In genomic region chr12:103673179-103673578, GRCm38 (mm10) we compare ENCODE assay signal across 15 mouse cellular contexts. TPM values are rescaled to one million over a fixed set of nuclear protein-coding genes. Genes with fewer than 3 reads are reported as not detected.
DNase-seq lines count a peak whose midpoint lies in the region; ATAC-seq and TF ChIP-seq lines count a peak whose summit lies in the region.
"Had no signal": no experiment of that assay in that cellular context is flagged by ENCODE, and none has a peak within 500 bp of the region (broad histone marks: within the 10 kb centered on the region; RNA-seq: fewer than 3 reads in every experiment).

No protein-coding gene starts in this region.

- H3K9ac ChIP-seq in heart, embryonic 11.5 days (ENCODE audit: low read depth, low read length): no peak overlapping the region
- H3K9ac ChIP-seq in lung, embryonic 14.5 days: no peak overlapping the region
- H3K9ac ChIP-seq: embryonic facial prominence, embryonic 13.5 days; hindbrain, embryonic 12.5 days; limb, embryonic 12.5 days; neural tube, embryonic 12.5 days had no signal

- H3K4me2 ChIP-seq in heart, embryonic 11.5 days: no peak overlapping the region
- H3K4me2 ChIP-seq in lung, embryonic 14.5 days: no peak overlapping the region
- H3K4me2 ChIP-seq: embryonic facial prominence, embryonic 13.5 days; hindbrain, embryonic 12.5 days; limb, embryonic 12.5 days; neural tube, embryonic 12.5 days had no signal

- TF ChIP-seq POLR2A in thymus, adult 2 months (IDR thresholded peaks at IDR 0.05; ENCODE audit: control insufficient read depth, extremely low read depth, insufficient read depth, low read length, poor library complexity): no peak

- H3K9me3 ChIP-seq in heart, embryonic 11.5 days (replicated peaks; ENCODE audit: control insufficient read depth, low read length): no peaks in the 10 kb centered on the region
- no peaks in the 10 kb centered on the region for H3K9me3 ChIP-seq in lung, embryonic 14.5 days (ENCODE audit: low read depth, low read length)
- H3K9me3 ChIP-seq: embryonic facial prominence, embryonic 13.5 days; hindbrain, embryonic 12.5 days; limb, embryonic 12.5 days; neural tube, embryonic 12.5 days had no signal

- 94% methylated on average over 2 of the region's 2 CpGs for WGBS in heart, embryonic 11.5 days (ENCODE audit: insufficient replicate concordance)
- 63% methylated on average over 2 of the region's 2 CpGs for WGBS in lung, embryonic 14.5 days
- 91% methylated on average over 2 of the region's 2 CpGs for WGBS in thymus, adult 2 months

- no peaks in the 10 kb centered on the region for H3K36me3 ChIP-seq in heart, embryonic 11.5 days (ENCODE audit: control insufficient read depth, insufficient read depth, low read length)
- H3K36me3 ChIP-seq in lung, embryonic 14.5 days (ENCODE audit: insufficient read depth): no peaks in the 10 kb centered on the region
- H3K36me3 ChIP-seq in thymus, adult 2 months (ENCODE audit: control insufficient read depth, insufficient read depth, low read length): no peaks in the 10 kb centered on the region
- H3K36me3 ChIP-seq: embryonic facial prominence, embryonic 13.5 days; hindbrain, embryonic 12.5 days; limb, embryonic 12.5 days; neural tube, embryonic 12.5 days had no signal

- H3K4me1 ChIP-seq in heart, embryonic 11.5 days (ENCODE audit: control insufficient read depth, insufficient read depth, low read length): no peaks in the 10 kb centered on the region; the same call in 1 of the 2 replicates
- peaks cover 5% of the 10 kb centered on the region; the same call in 1 of the 2 replicates for H3K4me1 ChIP-seq in lung, embryonic 14.5 days (ENCODE audit: insufficient read depth)
- no peaks in the 10 kb centered on the region for H3K4me1 ChIP-seq in thymus, adult 2 months (replicated peaks; ENCODE audit: control insufficient read depth, insufficient read depth, low read length)
- H3K4me1 ChIP-seq: embryonic facial prominence, embryonic 13.5 days; hindbrain, embryonic 12.5 days; limb, embryonic 12.5 days; neural tube, embryonic 12.5 days had no signal

- ATAC-seq in heart, embryonic 11.5 days (replicated peaks; ENCODE audit: insufficient number of reproducible peaks, low FRiP score, low TSS enrichment): no peak
- ATAC-seq in lung, embryonic 14.5 days (ENCODE audit: insufficient read depth): peak; percentile 40; the same call in 1 of the 2 replicates

- no peak overlapping the region for H3K4me3 ChIP-seq in heart, embryonic 11.5 days (ENCODE audit: low read depth, low read length)
- no peak overlapping the region for H3K4me3 ChIP-seq in lung, embryonic 14.5 days (ENCODE audit: low read depth, low read length)
- H3K4me3 ChIP-seq in thymus, adult 2 months (ENCODE audit: control insufficient read depth, insufficient read depth, low read length): no peak overlapping the region
- H3K4me3 ChIP-seq: embryonic facial prominence, embryonic 13.5 days; hindbrain, embryonic 12.5 days; limb, embryonic 12.5 days; neural tube, embryonic 12.5 days had no signal

- H3K27ac ChIP-seq in heart, embryonic 11.5 days (ENCODE audit: low read depth, low read length): no peak overlapping the region
- H3K27ac ChIP-seq in lung, embryonic 14.5 days (ENCODE audit: low read depth): no peak overlapping the region
- H3K27ac ChIP-seq in thymus, adult 2 months (ENCODE audit: control insufficient read depth, insufficient read depth, low read length): no peak overlapping the region
- H3K27ac ChIP-seq: embryonic facial prominence, embryonic 13.5 days; hindbrain, embryonic 12.5 days; limb, embryonic 12.5 days; neural tube, embryonic 12.5 days had no signal

- DNase-seq in heart, adult 11 months: peak; percentile 97
- peak; percentile 32 for DNase-seq in testis, postnatal 14 days (ENCODE audit: low spot score)
- DNase-seq in testis, postnatal 10 days (ENCODE audit: low spot score): no peak
- DNase-seq in lung, embryonic 14.5 days: peak; percentile 83
- DNase-seq in Muller cell, postnatal 12 days (ENCODE audit: inconsistent ontology term): no peak
- DNase-seq in spleen, postnatal 36 days (ENCODE audit: low spot score in 2 of 2): no peak
- no peak for DNase-seq in thymus, adult 2 months
- DNase-seq: adrenal gland, postnatal 10 days; kidney, postnatal 25 days; thymus, postnatal 25 days had no signal

- no peak for TF ChIP-seq CTCF in lung, embryonic 14.5 days (IDR thresholded peaks at IDR 0.05; ENCODE audit: low read depth)
- TF ChIP-seq CTCF in thymus, adult 2 months (IDR thresholded peaks at IDR 0.05; ENCODE audit: borderline replicate concordance, control insufficient read depth, extremely low read depth, insufficient read depth, low read length, poor library complexity): no peak

- H3K27me3 ChIP-seq in heart, embryonic 11.5 days (ENCODE audit: control insufficient read depth, insufficient read depth, low read length): no peaks in the 10 kb centered on the region
- H3K27me3 ChIP-seq in lung, embryonic 14.5 days (ENCODE audit: insufficient read depth, low read length): no peaks in the 10 kb centered on the region
- H3K27me3 ChIP-seq in thymus, adult 2 months (ENCODE audit: control insufficient read depth, insufficient read depth, low read length): no peaks in the 10 kb centered on the region
- H3K27me3 ChIP-seq: embryonic facial prominence, embryonic 13.5 days; hindbrain, embryonic 12.5 days; limb, embryonic 12.5 days; neural tube, embryonic 12.5 days had no signal

RNA-seq across cellular contexts. Expression of gene Serpina16, which starts 2.8 kb away (rescaled TPM):
- not detected in 2 replicates for polyA plus RNA-seq in heart, embryonic 11.5 days (2014; fragmentation: Nextera tagmentation; extraction: Ambion mirVana)
- polyA plus RNA-seq in lung, embryonic 14.5 days (2014; fragmentation: Nextera tagmentation; extraction: Ambion mirVana): not detected in 2 replicates
- not detected in 2 replicates for polyA plus RNA-seq in thymus, adult 2 months (2012; rRNA removed)
- polyA plus RNA-seq: embryonic facial prominence, embryonic 13.5 days; hindbrain, embryonic 12.5 days; limb, embryonic 12.5 days; neural tube, embryonic 12.5 days had no signal

RNA-seq across cellular contexts. Expression of gene Serpina6, which starts 16.2 kb away (rescaled TPM):
- polyA plus RNA-seq in heart, embryonic 11.5 days (2014; fragmentation: Nextera tagmentation; extraction: Ambion mirVana): 3.3 and 18.3 TPM in 2 replicates
- polyA plus RNA-seq in lung, embryonic 14.5 days (2014; fragmentation: Nextera tagmentation; extraction: Ambion mirVana): 0.27 and 1.3 TPM in 2 replicates
- 0.24 TPM in 1 of 2 replicates, not detected in the other for polyA plus RNA-seq in thymus, adult 2 months (2012; rRNA removed)
- polyA plus RNA-seq: embryonic facial prominence, embryonic 13.5 days; hindbrain, embryonic 12.5 days had no signal

RNA-seq across cellular contexts. Expression of gene Serpina1f, which starts 22.1 kb away (rescaled TPM):
- not detected in 2 replicates for polyA plus RNA-seq in heart, embryonic 11.5 days (2014; fragmentation: Nextera tagmentation; extraction: Ambion mirVana)
- polyA plus RNA-seq in lung, embryonic 14.5 days (2014; fragmentation: Nextera tagmentation; extraction: Ambion mirVana): not detected in 2 replicates
- 0.08 TPM in 1 of 2 replicates, not detected in the other for polyA plus RNA-seq in thymus, adult 2 months (2012; rRNA removed)
- polyA plus RNA-seq: embryonic facial prominence, embryonic 13.5 days; hindbrain, embryonic 12.5 days; limb, embryonic 12.5 days; neural tube, embryonic 12.5 days had no signal

RNA-seq across cellular contexts. Expression of gene Serpina10, which starts 41.9 kb away (rescaled TPM):
- 0.21 TPM in 1 of 2 replicates, not detected in the other for polyA plus RNA-seq in heart, embryonic 11.5 days (2014; fragmentation: Nextera tagmentation; extraction: Ambion mirVana)
- 0.08 TPM in 1 of 2 replicates, not detected in the other for polyA plus RNA-seq in lung, embryonic 14.5 days (2014; fragmentation: Nextera tagmentation; extraction: Ambion mirVana)
- 0.19 and 0.43 TPM in 2 replicates for polyA plus RNA-seq in thymus, adult 2 months (2012; rRNA removed)
- polyA plus RNA-seq: hindbrain, embryonic 12.5 days had no signal

Comparison
In these comparisons a context has a peak if more than half of its experiments do, and no peak if none do; other contexts are left out.
1. DNase-seq: peak in heart, adult 11 months (single experiment), testis, postnatal 14 days (single experiment) and lung, embryonic 14.5 days (single experiment); none in testis, postnatal 10 days (single experiment), Muller cell, postnatal 12 days (single experiment), spleen, postnatal 36 days (0 of 2) and thymus, adult 2 months (single experiment).